Mouse (Mus musculus): ENCODE data around the gene Zdhhc18.

Zdhhc18 gene

DNA sequence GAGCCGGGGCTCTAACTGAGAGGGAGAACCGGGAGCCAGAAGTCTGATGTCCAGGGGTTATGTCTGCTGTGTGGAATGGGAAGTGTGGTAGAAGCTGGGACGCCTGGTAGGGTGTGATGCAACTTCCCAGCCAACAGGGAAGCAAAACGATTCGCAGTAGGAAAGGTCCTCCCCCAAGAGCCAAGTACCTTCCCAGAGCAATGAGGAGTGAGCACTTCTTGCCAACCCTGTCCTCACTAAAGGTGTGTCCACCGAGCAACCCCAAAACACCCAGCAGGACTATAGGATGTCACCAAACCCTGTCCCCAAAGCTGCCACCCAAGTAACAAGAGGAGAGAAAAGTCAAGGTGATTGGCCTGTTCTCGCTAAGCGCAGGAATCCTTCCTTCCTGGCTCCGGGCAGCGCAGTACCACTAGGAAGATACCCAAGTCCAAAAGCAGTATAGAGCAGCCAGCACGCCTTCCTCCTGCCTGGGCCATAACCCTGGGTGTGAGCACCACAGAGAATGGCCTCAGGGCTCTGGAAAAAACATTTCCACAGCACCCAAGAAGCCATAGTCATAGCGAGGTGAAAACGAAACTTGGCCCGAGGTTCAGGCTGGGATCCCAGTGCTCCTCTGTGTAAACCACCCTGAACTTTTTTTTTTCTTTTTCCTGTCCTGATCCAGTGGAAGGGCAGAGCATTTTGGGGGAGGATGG is 18.7 kb downstream of the Zdhhc18 start:
- DNase-seq (ENCODE audit: extremely low spot score, low read depth, low spot score) = no peak

DNA sequence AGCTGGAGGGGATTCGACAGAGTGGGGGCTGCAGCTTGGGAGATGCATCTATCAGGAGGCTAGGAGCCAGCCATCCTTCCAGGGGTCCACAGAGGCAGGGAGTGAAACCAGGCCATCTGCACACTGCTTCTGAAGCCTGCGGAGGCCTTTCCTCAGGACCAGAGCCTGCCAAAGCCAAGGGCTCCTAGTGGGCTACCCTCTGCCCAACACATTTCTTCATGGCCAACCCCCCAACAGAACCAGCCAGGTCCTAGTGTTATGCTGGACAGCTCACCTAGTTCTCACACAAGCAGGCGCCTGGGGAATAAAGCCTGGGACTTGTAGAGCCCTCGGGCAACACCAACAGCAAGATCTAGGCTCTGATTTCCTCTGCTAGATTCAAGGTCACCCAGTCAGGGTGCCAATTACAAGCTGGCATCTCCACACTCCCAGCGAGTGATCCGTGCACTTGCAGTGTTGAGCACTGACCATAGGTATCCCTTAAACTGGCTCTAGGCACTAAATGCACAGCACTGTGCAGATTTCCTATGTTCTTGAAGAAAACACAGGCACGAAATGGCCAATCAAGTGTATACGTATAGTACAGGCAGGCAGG is 19.5 kb downstream of the Zdhhc18 start:
- no peak for DNase-seq (ENCODE audit: extremely low spot score, low read depth, low spot score)

DNA sequence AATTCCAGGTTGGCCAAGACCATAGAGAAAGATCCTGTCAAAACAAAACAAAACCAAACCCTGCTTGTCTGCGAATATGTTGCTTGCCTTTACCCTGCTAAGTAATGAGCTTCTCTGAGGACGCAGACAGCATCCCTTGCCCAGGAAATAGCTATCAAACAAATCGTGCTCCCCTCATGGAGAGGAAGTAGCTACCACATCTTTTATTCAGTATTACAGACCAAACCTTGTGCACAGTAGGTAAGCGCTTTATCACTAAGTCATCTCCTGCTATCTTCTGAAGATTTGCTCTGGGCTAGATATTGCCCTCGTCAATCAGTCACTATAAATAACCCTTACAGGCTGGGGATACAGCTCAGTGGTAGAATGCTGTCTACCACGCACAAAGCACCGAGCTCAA is 20.8 kb downstream of the Zdhhc18 start:
- DNase-seq (ENCODE audit: extremely low spot score, low read depth, low spot score) = no peak

DNA sequence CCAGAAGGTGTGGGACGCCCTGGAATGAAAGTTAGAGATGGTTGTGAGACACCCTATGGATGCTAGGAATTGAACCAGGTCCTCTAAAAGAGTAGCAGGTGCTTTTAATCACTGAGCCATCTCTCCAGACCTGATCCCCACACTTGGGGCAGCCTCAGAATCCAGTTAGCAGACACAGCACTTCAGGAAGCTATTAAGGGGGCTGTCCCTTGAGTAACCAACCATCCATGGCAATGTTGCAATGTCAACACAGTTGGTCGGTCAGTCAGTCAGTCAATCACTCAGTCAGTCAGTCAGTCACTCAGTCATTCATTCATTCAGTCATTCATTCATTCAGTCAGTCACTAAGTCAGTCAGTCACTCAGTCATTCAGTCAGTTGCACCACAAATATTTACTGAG is 21.4 kb downstream of the Zdhhc18 start:
- no peak for DNase-seq (ENCODE audit: extremely low spot score, low read depth, low spot score)

DNA sequence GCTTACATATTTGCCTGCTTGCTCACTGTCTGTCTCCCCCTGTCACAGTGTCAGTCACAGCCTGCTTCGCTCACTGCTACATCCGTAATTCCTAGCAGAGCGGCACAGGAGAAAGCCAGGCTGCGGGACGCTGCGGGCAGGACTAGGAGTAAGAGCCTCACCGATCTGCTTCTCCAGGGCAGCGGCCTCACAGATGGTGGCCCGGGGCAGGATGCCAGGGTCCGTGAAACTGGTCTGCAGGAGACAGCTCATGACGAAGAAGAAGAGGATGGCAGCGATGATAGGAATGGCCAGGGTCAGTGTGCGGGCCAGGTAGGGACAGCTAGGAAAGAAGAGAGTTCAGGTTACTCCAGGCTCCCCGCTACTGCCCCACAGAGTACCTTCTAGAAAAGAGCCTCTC is 22.9 kb downstream of the Zdhhc18 start:
- DNase-seq (ENCODE audit: extremely low spot score, low read depth, low spot score) = no peak

DNA sequence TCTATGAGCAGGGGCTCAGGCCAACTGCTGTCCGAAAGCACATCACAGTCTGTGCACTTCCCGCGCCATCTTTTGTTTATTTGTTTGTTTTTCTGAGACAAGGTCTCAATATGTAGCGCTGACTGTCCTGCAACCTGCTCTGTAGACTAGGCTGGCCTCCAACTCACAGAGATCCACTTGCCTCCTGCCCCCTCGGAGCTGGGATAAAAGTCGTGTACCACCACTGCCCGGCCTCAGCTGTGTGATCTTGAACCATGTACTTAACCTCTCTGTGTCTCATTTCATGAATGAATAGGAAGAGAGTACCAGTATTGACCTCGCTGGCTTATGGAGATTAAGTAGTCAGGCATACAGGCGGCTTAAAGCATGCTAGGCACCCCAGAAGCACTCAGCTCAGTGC is 23.3 kb downstream of the Zdhhc18 start:
- DNase-seq (ENCODE audit: extremely low spot score, low read depth, low spot score) = no peak

DNA sequence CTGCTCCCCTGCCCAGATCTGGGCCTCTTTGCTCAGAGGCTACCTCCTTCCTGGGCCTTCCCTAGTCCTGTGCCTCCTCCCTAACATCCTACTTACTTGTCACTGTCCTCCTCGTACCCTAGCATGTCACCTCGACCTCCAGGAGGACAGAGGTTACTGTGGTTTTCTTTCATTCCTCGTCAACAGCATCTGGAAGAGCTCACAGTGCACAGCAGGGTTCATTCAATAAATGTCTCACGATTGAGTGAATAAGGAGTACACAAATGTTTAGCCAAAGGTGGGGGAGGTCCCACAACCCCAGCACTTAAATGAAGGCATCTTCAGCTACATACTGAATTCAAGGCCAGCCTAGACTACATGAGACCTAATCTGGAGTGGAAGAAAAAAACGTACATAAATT is 23.7 kb downstream of the Zdhhc18 start:
- no peak for DNase-seq (ENCODE audit: extremely low spot score, low read depth, low spot score)

DNA sequence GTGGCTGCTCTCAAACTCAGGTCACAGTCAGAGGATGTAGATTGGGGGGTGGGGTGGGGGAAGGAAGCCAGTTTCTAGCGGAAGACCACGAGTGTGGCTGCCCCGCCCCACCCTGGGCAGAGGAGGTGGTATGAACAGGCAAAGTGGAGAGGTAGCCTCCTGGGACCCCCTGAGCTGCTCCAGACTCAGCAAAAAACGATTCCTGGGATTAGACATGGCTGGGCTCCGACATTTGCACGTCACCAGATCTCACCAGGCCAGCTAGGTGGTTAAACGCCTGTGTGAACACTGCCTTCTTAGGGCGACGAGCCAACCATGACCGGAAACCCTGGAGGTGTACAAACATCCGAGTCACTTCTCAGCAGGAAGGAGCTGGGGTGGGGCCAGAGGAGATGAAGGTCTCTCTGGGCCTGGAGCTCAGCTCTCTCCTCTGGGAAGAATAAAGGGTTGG is 24.3 kb downstream of the Zdhhc18 start:
- no peak for DNase-seq (ENCODE audit: extremely low spot score, low read depth, low spot score)

DNA sequence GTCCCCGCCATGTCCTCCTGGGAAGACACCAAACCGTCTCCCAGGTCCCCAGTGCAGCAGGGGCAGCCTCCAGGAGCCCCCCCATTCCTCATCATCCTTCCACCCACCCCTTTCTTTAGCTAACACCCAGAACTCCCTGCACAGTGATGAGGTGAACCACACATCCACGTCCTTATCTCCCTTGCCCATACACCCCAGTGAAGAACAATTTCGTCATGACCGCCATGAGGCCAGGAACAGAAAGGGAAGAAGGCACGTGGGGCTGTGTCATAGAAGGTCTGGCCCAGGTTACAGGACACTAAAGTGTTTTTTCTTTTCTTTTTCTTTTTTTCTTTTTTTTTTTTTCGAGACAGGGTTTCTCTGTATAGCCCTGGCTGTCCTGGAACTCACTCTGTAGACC is 25.1 kb downstream of the Zdhhc18 start:
- DNase-seq (ENCODE audit: extremely low spot score, low read depth, low spot score) = no peak

DNA sequence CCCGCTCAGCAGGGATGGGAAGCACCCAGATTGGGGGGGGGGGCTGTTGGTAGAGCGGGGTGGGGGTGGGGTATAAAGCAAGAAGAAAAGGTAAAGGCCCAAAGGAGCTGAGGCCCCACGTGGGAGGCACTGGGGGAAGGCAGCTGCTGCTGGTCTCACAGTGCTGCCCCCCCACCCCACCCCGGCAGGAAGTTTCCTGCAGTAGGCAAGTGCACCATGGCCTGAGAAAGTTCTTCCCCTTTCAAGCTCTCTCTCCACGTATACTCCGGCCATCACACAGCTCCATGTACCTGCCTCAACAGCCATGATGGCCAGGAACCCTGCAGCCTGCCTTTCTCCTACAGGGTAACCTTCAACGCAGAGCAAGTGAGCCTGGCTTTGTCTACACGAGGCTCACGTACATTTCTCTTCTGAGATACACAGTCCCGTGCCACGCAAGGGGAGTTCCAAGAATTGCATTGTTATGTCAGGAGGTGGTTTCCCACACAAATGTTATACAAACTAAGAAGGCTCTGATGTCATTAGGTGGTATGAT is 27.7 kb downstream of the Zdhhc18 start:
- DNase-seq (ENCODE audit: extremely low spot score, low read depth, low spot score) = no peak

DNA sequence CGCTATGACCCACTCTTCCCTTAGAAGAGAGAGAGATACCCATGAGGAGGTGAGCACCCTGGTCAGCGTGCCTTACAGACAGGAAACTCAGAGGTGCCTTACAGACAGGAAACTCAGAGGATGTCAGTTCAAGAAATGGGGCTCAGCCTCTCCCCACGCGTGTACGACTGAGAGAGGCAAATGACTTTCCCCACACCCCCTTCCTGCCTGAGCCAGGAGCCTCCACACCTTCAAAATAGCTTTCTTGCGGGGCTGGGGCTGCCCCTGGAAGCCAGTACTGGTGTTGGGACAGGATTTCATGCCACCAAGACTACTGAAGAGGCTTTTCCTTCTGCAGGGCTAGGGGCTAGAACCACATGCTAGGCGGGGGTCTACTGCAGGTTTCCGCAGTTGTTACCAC is 29.3 kb downstream of the Zdhhc18 start:
- DNase-seq (ENCODE audit: extremely low spot score, low read depth, low spot score) = no peak

DNA sequence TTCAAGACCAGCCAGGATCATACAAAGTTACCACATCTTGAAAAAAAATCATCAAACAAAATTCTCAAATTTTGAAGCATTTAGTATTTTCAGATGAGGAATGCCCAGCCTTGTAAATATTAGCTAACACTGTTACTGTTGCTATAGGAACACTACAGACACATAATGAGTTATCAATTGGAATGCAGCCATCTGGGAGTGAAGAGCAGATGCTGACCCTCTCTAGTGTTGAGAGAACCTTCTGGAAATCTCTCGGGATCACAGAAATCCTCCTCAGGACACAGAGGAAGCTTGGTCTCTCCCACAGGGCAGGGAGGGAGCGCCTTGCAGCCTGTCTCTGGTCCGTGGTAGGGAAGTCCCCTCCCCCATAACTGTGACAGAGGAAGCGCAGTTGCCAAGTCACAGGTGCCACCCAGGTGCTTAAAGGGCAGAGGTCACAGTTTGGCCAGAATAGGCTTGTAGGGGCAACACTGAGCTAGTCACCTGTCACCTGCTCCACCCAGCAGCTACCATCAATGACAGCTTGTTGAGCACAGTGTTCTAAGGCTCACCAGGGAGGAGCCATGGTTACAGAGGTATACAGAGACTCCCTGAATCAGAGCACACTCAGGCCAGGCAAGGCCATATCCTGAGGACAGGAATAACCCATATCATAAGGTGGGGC is 30.3 kb downstream of the Zdhhc18 start:
- DNase-seq (ENCODE audit: extremely low spot score, low read depth, low spot score) = no peak

DNA sequence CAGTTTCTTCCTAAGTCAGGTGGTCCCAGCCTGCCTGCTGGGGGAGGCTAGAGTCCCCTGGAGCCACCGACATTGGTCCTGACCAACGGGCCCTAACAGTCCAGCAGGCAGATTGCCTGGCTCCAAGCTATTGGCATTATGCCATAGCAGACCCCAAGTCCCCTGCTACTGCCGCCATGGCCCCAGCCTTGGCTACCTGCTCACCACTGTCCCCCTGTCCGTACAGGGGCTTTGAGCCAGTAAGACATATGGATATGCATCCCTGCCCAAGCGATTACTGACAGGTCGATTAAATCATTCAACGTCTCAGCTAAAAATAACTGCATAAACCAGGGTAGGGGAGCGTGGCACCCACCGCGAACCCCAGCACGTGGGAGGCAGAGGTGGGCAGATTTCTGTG is 32.0 kb downstream of the Zdhhc18 start:
- no peak for DNase-seq (ENCODE audit: extremely low spot score, low read depth, low spot score)

DNA sequence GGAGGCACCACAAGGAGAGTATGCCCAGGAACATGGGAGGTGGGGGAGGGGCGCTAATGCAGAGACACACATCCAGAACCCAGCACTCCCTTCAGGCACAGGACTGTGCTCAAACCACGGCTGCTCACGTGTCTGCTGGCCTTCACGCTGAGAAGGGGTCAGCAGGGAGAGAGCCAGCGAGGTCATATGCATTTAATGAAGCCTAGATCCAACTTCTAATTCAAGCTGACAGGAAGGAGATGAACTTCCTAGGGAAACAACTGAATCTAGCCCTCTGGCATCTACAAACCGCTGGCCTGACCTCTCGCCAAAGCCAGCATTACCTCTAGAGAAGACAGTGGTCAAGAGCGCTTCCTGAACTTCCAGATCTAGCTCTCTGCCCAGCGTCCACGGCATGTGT is 34.5 kb downstream of the Zdhhc18 start:
- DNase-seq (ENCODE audit: extremely low spot score, low read depth, low spot score) = no peak

DNA sequence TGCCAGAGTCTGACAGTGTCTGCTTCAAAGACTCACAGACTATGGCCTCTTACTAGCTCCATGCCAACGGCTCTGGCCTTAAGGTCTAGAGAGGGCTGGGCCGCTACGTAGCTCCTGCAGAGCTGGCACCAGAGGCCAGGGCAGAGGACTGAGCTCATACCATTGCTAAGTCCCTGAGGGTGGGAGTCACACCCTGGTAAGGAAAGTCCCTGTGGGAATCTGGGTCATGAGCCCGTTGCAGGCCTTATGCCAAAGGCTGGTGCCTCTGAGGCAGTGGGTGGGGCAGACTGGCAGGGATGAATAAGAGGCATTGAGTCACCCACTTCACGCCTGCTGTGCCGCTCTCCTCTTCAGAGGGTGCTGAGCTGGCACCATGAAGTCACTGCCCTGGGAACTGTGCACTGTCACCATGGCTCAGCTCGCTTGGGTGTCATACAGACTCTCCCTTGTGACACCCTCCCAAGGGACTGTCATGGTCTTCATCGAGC is 35.6 kb downstream of the Zdhhc18 start:
- DNase-seq (ENCODE audit: extremely low spot score, low read depth, low spot score) = no peak

DNA sequence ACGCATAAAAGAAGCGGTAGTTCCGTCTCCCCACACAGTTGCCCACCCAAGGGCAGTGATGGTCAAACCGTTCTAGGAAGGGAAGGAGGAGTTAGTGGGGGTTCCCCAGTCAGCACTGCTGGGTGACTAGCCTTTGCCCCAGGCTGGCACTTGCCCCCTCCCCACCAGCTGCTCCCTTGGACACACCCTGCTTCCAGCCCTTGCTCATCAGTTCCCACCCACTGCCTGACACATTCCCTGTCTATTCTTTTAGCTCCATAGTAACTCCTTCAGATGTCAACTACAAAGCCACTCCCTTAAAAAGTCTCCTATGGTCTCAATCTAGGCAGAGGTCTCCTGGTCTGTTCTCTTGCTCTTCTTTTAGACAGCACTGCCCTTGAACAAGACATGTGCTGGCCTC is 36.1 kb downstream of the Zdhhc18 start:
- DNase-seq (ENCODE audit: extremely low spot score, low read depth, low spot score) = no peak

DNA sequence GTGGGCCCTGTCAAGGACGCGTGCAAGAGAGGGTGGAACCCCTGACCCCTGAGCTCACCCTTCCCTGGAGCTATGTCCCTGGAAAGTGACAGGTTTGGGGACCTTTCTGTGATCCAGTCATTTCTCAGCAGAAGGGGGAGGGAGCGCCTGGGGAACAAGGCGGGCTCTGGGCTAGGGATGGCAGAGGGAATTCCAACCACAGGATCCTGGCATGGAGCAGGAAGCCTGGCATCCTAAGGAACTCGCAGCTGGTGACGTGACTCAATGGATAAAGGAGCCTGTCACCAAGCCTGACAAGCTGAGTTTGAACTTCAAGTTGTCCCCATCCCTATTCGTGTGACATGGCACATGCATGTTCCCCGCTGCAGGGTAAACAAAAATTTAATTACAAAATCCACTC is 36.9 kb downstream of the Zdhhc18 start:
- DNase-seq (ENCODE audit: extremely low spot score, low read depth, low spot score) = no peak

DNA sequence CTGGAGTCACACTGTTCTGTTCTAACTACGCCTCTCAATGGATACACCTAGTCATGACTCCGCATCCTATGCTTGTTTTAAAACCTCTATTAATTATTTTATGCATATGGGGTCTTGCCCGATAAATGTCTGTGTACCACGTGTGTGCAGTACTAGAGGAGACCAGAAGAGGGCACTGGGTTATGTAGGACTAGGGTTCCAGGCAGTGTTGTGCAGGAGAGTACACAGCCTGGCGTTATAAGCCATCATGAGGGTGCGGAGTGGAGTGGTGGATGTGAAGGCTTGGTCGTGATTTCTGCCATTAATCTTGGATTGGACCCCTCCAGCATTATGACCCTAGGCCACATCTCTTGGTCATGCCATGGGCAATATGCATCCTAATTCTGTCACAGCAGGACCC is 37.5 kb downstream of the Zdhhc18 start:
- no peak for DNase-seq (ENCODE audit: extremely low spot score, low read depth, low spot score)

DNA sequence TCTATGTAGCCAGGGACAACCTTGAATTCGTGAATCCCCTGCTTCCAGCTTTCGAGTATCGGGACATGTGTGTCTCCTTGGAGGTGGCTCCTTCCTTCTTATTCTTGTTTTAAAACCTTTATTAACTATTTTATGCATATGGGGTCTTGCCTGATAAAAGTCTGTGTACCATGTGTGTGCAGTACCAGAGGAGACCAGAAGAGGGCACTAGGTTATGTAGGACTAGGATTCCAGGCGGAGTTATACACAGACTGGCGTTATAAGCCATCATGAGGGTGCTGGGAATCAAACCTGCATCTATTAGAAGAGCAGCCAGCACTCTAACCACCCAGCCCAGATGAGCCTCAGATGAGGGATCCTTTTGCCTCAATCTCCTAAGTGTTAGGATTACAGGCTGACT is 38.1 kb downstream of the Zdhhc18 start:
- no peak for DNase-seq (ENCODE audit: extremely low spot score, low read depth, low spot score)

DNA sequence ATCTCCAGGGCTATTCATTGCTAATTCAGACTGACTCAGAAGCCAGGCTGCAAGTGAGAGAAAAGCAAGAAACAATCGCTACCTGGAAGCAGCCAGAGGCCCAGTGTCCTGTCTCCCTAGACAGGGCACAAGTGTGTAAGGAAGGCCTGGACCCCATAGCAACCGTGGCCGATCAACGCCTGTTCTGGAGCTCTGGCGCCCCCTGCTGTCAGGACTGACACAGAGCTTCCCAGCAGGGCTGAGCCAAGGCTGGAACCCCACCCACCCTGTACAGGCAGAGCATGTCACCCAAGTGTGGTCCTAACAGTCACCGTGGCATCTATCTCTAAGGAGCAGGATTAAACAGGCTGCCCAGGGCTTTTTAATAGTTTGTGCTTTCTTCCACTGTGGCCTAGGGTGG is 40.2 kb downstream of the Zdhhc18 start:
- no peak for DNase-seq (ENCODE audit: extremely low spot score, low read depth, low spot score)

DNA sequence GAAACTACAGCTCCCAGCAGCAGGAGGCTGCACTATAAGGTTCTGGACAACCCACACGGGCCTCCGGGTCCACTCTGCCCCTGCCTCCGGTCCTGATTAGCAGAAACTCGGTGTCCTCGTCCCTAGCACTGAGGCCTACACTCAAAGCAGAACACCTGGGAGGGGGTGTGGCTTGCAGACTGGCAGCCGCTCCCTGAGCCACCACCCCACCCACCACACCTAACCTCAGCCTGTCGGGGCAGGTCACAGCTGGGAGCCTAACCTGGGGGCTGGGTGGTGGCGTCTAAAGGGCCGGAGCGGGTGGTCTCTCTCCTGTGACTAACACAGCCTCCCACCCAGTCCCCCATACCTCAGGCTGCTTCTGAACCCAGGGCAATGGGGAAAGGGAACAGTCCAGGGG is 42.7 kb downstream of the Zdhhc18 start:
- no peak for DNase-seq (ENCODE audit: extremely low spot score, low read depth, low spot score)

DNA sequence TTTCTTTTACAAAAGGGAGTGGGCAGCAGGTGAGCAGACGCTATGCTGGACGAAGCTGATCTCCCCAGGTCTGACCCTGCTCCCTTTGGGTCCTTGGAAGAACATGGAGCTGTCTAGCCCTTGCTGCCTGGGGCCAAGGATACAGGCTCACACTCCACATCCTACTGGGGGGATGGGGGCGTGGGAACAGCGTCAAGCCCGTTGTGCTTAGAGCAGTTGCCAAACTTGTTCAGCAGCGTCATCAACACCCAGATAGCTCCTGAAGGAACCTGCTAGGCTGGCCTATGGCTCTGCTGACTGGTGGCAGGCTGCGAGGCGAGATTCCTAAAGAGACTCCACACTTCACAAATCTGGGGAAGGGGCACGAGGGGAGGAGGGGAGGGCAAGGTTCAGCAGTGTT is 44.6 kb downstream of the Zdhhc18 start:
- no peak for DNase-seq (ENCODE audit: extremely low spot score, low read depth, low spot score)

Measured in hindlimb bud, embryonic 11.5 days (tissue).